Mouse (Mus musculus): ENCODE data around the gene Ttc30b.

- peak; percentile 96; the same call in 1 of the 2 replicates for TF ChIP-seq CTCF (IDR thresholded peaks at IDR 0.05; ENCODE audit: extremely low read depth, insufficient read length, insufficient replicate concordance, low read depth, low read length)
- no peak for TF ChIP-seq POLR2A (IDR thresholded peaks at IDR 0.05; ENCODE audit: low read depth, low read length)
These were observed 46.7 kb upstream of the Ttc30b start for GRCm38 (mm10) chr2:75985124-75985523.
